Mouse (Mus musculus): ENCODE measurements around the gene Lipm. TPM values are rescaled to one million over a fixed set of nuclear protein-coding genes. Genes with fewer than 3 reads are reported as not detected.

The Lipm gene
- polyA plus RNA-seq, 1 experiment from 2014 or later = 3.4 TPM

DNA sequence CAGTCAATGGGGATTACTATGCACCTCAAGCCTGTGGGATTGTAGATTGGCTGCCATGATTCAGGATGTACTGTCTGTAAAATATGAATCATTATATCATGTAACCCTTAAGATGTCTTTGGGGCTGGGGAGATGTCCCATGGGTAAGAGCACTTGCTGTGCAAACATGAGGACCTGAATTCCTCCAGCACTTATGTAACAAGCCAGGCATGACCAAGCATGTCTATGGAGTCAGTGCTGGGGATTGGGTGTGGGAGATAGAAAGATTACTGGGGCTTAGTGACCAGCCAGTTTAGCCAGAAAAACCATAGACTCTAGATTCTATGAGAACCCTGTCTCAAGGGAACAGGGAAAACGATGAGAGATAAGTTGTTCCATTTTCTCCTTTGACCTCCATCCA, 18.4 kb downstream of the Lipm start:
- H3K27me3 ChIP-seq = no peaks in the 10 kb centered on the region
- no peaks in the 10 kb centered on the region for H3K9me3 ChIP-seq
- ATAC-seq (ENCODE audit: insufficient number of reproducible peaks, insufficient read depth, low FRiP score, low TSS enrichment, low read depth) = no peak
- no peaks in the 10 kb centered on the region for H3K36me3 ChIP-seq
- no peak overlapping the region for H3K4me2 ChIP-seq
- no peak overlapping the region for H3K27ac ChIP-seq
- WGBS = 85% methylated on average over 1 of the region's 1 CpGs
- H3K4me3 ChIP-seq = no peak overlapping the region
- H3K4me1 ChIP-seq = no peaks in the 10 kb centered on the region
- H3K9ac ChIP-seq = no peak overlapping the region

DNA sequence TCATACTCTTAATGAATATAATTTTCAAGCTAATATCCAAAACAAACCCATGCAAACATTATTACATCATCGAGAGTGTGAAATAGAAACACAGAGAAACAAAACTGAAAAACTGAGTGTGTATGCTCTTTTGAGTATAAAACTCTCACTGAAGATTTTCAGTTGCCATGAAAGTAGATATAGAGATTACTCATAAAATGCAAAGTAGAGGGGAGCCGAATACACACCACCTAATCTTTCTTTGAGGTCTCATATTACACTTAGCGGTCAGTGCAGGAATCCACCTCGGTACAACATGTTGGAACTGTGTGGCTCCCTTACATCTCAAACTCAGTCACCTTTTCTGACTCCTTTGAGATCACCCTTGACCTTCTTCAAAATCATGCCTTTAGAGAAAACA, 18.9 kb downstream of the Lipm start:
- no peak overlapping the region for H3K9ac ChIP-seq
- no peaks in the 10 kb centered on the region for H3K27me3 ChIP-seq
- no peaks in the 10 kb centered on the region for H3K4me1 ChIP-seq
- no peaks in the 10 kb centered on the region for H3K9me3 ChIP-seq
- 54% methylated on average over 4 of the region's 4 CpGs for WGBS
- ATAC-seq (ENCODE audit: insufficient number of reproducible peaks, insufficient read depth, low FRiP score, low TSS enrichment, low read depth) = no peak
- H3K4me2 ChIP-seq = no peak overlapping the region
- no peak overlapping the region for H3K27ac ChIP-seq
- H3K36me3 ChIP-seq = no peaks in the 10 kb centered on the region
- no peak overlapping the region for H3K4me3 ChIP-seq

GRCm38 (mm10) chr19:34120107-34120731, 19.5 kb downstream of the Lipm start:
- Histone ChIP-seq H3K9ac (no peak overlapping the region), H3K27ac (no peak overlapping the region), H3K4me1 (no peaks in the 10 kb centered on the region), H3K4me3 (no peak overlapping the region), H3K27me3 (no peaks in the 10 kb centered on the region), H3K36me3 (no peaks in the 10 kb centered on the region), H3K4me2 (no peak overlapping the region), H3K9me3 (no peaks in the 10 kb centered on the region)
- ATAC-seq (ENCODE audit: insufficient number of reproducible peaks, insufficient read depth, low FRiP score, low TSS enrichment, low read depth) = peak; percentile 32; the same call in 1 of the 2 replicates
- 49% methylated on average over 3 of the region's 3 CpGs for WGBS

GRCm38 (mm10) chr19:34138720-34139430, 38.1 kb downstream of the Lipm start:
- Histone ChIP-seq H3K27ac (no peak overlapping the region), H3K4me3 (no peak overlapping the region), H3K9me3 (no peaks in the 10 kb centered on the region), H3K4me2 (no peak overlapping the region), H3K27me3 (no peaks in the 10 kb centered on the region), H3K9ac (no peak overlapping the region), H3K4me1 (no peaks in the 10 kb centered on the region), H3K36me3 (no peaks in the 10 kb centered on the region)
- WGBS = 85% methylated on average over 6 of the region's 6 CpGs
- ATAC-seq (ENCODE audit: insufficient number of reproducible peaks, insufficient read depth, low FRiP score, low TSS enrichment, low read depth) = no peak

GRCm38 (mm10) chr19:34139431-34140046, 38.8 kb downstream of the Lipm start:
- no peaks in the 10 kb centered on the region for H3K4me1 ChIP-seq
- no peak overlapping the region for H3K4me2 ChIP-seq
- 79% methylated on average over 3 of the region's 3 CpGs for WGBS
- H3K27me3 ChIP-seq = no peaks in the 10 kb centered on the region
- no peak overlapping the region for H3K4me3 ChIP-seq
- H3K9ac ChIP-seq = no peak overlapping the region
- H3K27ac ChIP-seq = no peak overlapping the region
- no peaks in the 10 kb centered on the region for H3K36me3 ChIP-seq
- H3K9me3 ChIP-seq = no peaks in the 10 kb centered on the region
- ATAC-seq (ENCODE audit: insufficient number of reproducible peaks, insufficient read depth, low FRiP score, low TSS enrichment, low read depth) = no peak

GRCm38 (mm10) chr19:34148421-34148820, 47.7 kb downstream of the Lipm start:
- peaks cover 2% of the 10 kb centered on the region for H3K4me1 ChIP-seq
- no peak overlapping the region for H3K4me2 ChIP-seq
- no peak overlapping the region for H3K4me3 ChIP-seq
- no peaks in the 10 kb centered on the region for H3K27me3 ChIP-seq
- WGBS = 73% methylated on average over 4 of the region's 4 CpGs
- no peak overlapping the region for H3K27ac ChIP-seq
- ATAC-seq (ENCODE audit: insufficient number of reproducible peaks, insufficient read depth, low FRiP score, low TSS enrichment, low read depth) = no peak
- no peaks in the 10 kb centered on the region for H3K9me3 ChIP-seq
- no peaks in the 10 kb centered on the region for H3K36me3 ChIP-seq
- H3K9ac ChIP-seq = no peak overlapping the region

DNA sequence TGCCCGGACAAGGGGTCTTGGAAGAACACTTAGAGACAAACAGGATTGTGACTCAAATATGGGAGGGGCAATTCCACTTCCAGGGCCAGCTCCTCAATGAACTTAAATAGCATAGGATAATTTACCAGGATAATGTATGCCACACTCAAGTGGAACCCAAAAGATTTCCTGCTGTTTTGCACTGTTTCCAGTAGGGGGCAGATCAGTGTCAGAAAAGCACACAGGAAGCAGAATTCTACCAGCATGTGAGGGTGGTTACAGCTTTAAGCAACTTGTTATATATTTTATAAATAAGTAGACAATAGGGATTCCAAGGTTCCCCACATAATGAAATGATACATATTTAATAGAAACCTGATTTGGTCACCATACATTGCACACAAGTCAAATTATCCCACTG, 51.2 kb downstream of the Lipm start:
- Histone ChIP-seq H3K27me3 (no peaks in the 10 kb centered on the region), H3K27ac (no peak overlapping the region), H3K9ac (no peak overlapping the region), H3K4me3 (no peak overlapping the region), H3K4me2 (no peak overlapping the region), H3K36me3 (no peaks in the 10 kb centered on the region), H3K4me1 (peaks cover 10% of the 10 kb centered on the region), H3K9me3 (no peaks in the 10 kb centered on the region)
- WGBS = 66% methylated on average over 1 of the region's 1 CpGs
- no peak for ATAC-seq (ENCODE audit: insufficient number of reproducible peaks, insufficient read depth, low FRiP score, low TSS enrichment, low read depth)

GRCm38 (mm10) chr19:34153263-34154144, 52.8 kb downstream of the Lipm start:
- 37% methylated on average over 6 of the region's 6 CpGs for WGBS
- Histone ChIP-seq H3K4me1 (peaks cover 10% of the 10 kb centered on the region), H3K4me2 (no peak overlapping the region), H3K9ac (no peak overlapping the region), H3K27ac (no peak overlapping the region), H3K9me3 (no peaks in the 10 kb centered on the region), H3K27me3 (no peaks in the 10 kb centered on the region), H3K4me3 (no peak overlapping the region), H3K36me3 (no peaks in the 10 kb centered on the region)
- no peak for ATAC-seq (ENCODE audit: insufficient number of reproducible peaks, insufficient read depth, low FRiP score, low TSS enrichment, low read depth)

GRCm38 (mm10) chr19:34162693-34163092, 62.0 kb downstream of the Lipm start:
- ATAC-seq (ENCODE audit: insufficient number of reproducible peaks, insufficient read depth, low FRiP score, low TSS enrichment, low read depth) = no peak
- no peak overlapping the region for H3K27ac ChIP-seq
- H3K4me1 ChIP-seq = no peaks in the 10 kb centered on the region
- H3K9ac ChIP-seq = no peak overlapping the region
- no peak overlapping the region for H3K4me3 ChIP-seq
- H3K36me3 ChIP-seq = no peaks in the 10 kb centered on the region
- no peaks in the 10 kb centered on the region for H3K27me3 ChIP-seq
- WGBS = 84% methylated on average over 5 of the region's 5 CpGs
- H3K9me3 ChIP-seq = no peaks in the 10 kb centered on the region
- no peak overlapping the region for H3K4me2 ChIP-seq

GRCm38 (mm10) chr19:34165891-34166290, 65.2 kb downstream of the Lipm start, which contains the start of gene Ankrd22:
TSS of gene Ankrd22 (minus strand) at chr19:34166053.
- H3K36me3 ChIP-seq = no peaks in the 10 kb centered on the region
- WGBS = 56% methylated on average over 5 of the region's 5 CpGs
- no peak within 1 kb of the TSS for H3K9ac ChIP-seq
- ATAC-seq (ENCODE audit: insufficient number of reproducible peaks, insufficient read depth, low FRiP score, low TSS enrichment, low read depth) = peak; percentile 32; the same call in 1 of the 2 replicates
- H3K4me2 ChIP-seq = no peak within 1 kb of the TSS
- H3K27ac ChIP-seq = no peak within 1 kb of the TSS
- no peak within 1 kb of the TSS for H3K4me3 ChIP-seq
- no peaks in the 10 kb centered on the region for H3K9me3 ChIP-seq
- no peaks in the 10 kb centered on the region for H3K4me1 ChIP-seq
- H3K27me3 ChIP-seq = no peaks in the 10 kb centered on the region

GRCm38 (mm10) chr19:34166386-34166785, 65.7 kb downstream of the Lipm start:
- H3K9ac ChIP-seq = no peak overlapping the region
- no peaks in the 10 kb centered on the region for H3K36me3 ChIP-seq
- no peak overlapping the region for H3K4me3 ChIP-seq
- no peak overlapping the region for H3K27ac ChIP-seq
- WGBS = 85% methylated on average over 4 of the region's 4 CpGs
- no peaks in the 10 kb centered on the region for H3K9me3 ChIP-seq
- no peak for ATAC-seq (ENCODE audit: insufficient number of reproducible peaks, insufficient read depth, low FRiP score, low TSS enrichment, low read depth)
- no peak overlapping the region for H3K4me2 ChIP-seq
- H3K27me3 ChIP-seq = no peaks in the 10 kb centered on the region
- no peaks in the 10 kb centered on the region for H3K4me1 ChIP-seq
